Mouse (Mus musculus) cerebellum, adult 2 months (tissue): ENCODE results near the gene Dact1. TPM values are rescaled to one million over a fixed set of nuclear protein-coding genes. Genes with fewer than 3 reads are reported as not detected.
A peak's percentile ranks its signal among the peaks of the same experiment; 100 is the strongest.

Experiments used
- DNase-seq, 2 experiments: peaks; one replicate each; pipeline ENCODE4 v3.0.0; 2021
- H3K27ac ChIP-seq: fragments of 200-500 bp; 2 replicates; pipeline ENCODE4 v1.5.1; 2012; ENCODE audit warnings: low read length, control low read depth, inconsistent platforms; ENCODE audit not compliant: insufficient read depth
- H3K27me3 ChIP-seq: fragments of 200-500 bp; 2 replicates; pipeline ENCODE4 v1.6.1; 2012; ENCODE audit warnings: inconsistent platforms, mild to moderate bottlenecking, low read length, moderate library complexity; ENCODE audit not compliant: control insufficient read depth, insufficient read depth
- H3K4me1 ChIP-seq: fragments of 200-500 bp; 2 replicates; pipeline ENCODE4 v1.6.1; 2011; ENCODE audit warnings: low read length; ENCODE audit not compliant: control insufficient read depth, insufficient read depth
- H3K4me3 ChIP-seq: fragments of 200-500 bp; replicated peaks from 2 replicates; pipeline ENCODE3; 2011; ENCODE audit warnings: mild to moderate bottlenecking, low read depth, low read length, control low read depth; ENCODE audit not compliant: insufficient read depth
- CTCF ChIP-seq: fragments of 200-500 bp; IDR thresholded peaks from 2 replicates; pipeline ENCODE4 v1.5.1; 2011; ENCODE audit warnings: low read depth, mild to moderate bottlenecking, control low read depth, low read length, moderate library complexity, borderline replicate concordance; ENCODE audit not compliant: insufficient read depth
- POLR2A ChIP-seq: fragments of 200-500 bp; IDR thresholded peaks from 2 replicates; pipeline ENCODE4 v1.6.1; 2011; ENCODE audit warnings: low read length, control low read depth, borderline replicate concordance; ENCODE audit not compliant: insufficient read depth
- WGBS: fragments of 180-500 bp; shearing (Covaris S2); methylation state at CpG from one replicate; pipeline ENCODE4 v1.1.7; 2018; 5-methylcytosine and 5-hydroxymethylcytosine counted together
- polyA plus RNA-seq: library from polyadenylated mRNA; depleted of rRNA; stranded (reverse); fragments of >200 nt; gene quantifications from 2 replicates; pipeline ENCODE4 v1.2.3, GENCODE M21; 2012

The Dact1 gene
- polyA plus RNA-seq, 1 experiment, result 17.0 TPM

DNA sequence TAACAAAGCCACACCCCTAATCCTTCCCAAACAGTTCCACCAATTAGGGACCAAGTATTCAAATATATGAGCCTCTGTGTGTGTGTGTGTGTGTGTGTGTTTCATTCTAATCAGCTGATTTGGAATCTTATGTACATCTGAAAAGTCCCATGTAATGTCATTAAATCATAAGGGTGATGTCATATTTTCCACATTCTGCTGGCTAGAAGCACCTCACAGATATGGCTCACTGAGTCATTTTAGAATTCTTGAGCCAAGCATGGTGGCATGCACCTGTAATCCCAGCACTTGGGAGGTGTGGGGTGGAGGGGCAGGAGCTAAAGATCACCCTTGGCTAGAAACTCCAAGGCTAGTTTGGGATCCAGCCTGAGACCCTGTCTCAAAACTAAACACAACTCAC, 24.3 kb upstream of the Dact1 start:
- TF ChIP-seq POLR2A, result no peak
- no peak for TF ChIP-seq CTCF
- H3K4me3 ChIP-seq, result no peak overlapping the region
- DNase-seq, result no peak
- no peaks in the 10 kb centered on the region for H3K27me3 ChIP-seq
- H3K4me1 ChIP-seq, result no peaks in the 10 kb centered on the region
- no peak overlapping the region for H3K27ac ChIP-seq

DNA sequence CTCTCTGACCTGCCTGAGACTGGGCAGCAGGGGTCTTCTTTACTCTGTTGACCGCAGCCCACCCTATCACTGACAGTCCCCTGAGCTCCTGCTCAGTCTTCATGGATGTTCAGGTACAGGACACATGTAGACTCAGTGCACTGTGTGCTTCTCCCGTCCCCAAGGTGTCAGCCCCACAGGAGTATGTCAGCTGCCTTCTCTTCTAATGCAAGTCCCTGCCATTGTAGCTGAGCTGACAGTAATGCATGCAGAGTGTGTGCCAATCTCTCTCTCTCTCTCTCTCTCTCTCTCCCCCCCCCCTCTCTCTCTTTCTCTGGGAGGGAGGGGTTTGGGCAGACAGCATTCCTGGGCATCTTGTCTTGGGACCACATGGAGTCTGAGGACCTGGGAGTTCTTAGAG, 19.2 kb upstream of the Dact1 start:
- 39% methylated on average over 2 of the region's 2 CpGs for WGBS
- TF ChIP-seq POLR2A (no peak), CTCF (no peak)
- Histone ChIP-seq H3K27me3 (no peaks in the 10 kb centered on the region), H3K4me1 (no peaks in the 10 kb centered on the region), H3K27ac (no peak overlapping the region), H3K4me3 (no peak overlapping the region)
- no peak for DNase-seq

DNA sequence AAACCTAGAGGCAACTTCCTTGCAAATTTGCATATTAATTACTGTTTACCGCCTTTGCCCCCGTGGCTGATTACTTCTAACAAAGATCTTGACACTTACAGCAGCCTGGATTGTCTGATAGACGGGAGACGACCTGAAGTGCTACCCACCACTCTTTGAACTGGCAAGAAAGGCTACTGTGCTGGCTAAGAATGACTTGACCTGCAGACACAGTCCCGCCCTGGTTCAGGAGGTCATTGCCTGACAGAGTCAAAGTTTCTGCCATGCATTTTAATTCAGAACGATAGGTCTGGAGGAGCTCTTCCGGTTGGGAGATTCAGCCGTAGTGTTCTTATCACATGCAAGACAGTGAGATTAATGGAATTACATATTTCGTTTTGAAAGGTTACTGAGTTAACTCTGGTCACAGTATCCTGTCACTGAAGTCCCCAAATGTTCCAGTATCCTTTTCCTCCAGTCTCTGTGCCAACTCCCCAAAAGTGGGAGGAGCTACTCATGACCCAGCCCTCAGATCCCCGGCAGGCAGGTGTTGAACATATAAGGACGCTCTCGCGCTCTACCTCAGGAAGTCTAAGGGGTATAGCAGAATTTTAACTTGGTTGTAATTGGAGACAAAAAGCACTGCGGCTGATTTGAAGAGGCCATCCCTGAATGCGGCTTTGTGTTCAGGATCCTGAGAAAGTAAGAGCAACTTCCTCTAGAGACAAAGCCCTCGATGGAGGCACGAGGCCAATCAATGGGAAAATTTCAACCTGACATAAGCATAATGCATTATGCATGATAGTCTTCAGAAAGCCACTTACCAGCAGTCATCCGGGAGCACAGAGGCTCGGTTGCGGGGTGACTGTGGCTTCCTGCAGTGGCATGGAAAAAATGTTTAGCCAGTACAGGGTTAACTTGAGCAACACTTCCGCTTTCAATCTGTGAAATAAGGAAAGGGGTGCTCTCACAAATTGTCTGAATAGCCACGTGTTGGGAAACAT, 15.4 kb upstream of the Dact1 start:
- Histone ChIP-seq H3K27me3 (no peaks in the 10 kb centered on the region), H3K4me3 (no peak overlapping the region), H3K4me1 (no peaks in the 10 kb centered on the region), H3K27ac (no peak overlapping the region)
- DNase-seq, result no peak
- 27% methylated on average over 22 of the region's 22 CpGs for WGBS
- no peak for TF ChIP-seq CTCF
- no peak for TF ChIP-seq POLR2A

DNA sequence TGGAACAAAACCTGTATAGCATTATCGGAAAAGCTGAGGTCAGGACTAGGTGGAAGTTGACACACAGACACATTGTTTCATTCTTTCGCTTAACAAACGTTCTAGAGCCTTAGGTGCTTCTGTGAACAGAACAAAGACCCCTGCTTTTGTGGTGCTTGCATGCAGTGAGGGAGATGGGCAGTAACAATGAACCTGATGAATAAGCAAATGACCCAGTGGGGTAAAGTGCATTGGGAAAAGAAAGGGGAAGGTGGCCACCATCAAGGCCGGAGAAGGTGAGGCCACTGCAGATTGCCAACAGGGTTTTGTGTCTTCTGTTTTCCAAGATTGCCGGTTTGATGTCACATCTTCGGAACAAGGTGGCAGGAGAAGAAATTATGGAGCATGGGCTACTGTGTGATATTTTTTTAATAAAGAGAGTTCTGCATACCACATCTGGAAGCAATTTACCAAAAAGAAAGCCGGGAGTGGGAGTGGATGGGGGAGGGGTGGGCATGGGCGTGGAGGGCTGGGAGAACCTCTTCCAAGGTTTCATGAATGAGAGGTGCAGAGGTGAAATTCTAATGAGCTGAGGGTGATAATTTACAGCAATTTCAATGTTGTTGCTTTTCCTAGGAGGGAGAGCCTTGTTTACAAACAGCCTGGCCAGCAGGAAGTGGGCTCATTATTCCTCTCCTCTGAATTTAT, 12.7 kb upstream of the Dact1 start:
- no peak overlapping the region for H3K4me3 ChIP-seq
- H3K4me1 ChIP-seq, result no peaks in the 10 kb centered on the region
- no peaks in the 10 kb centered on the region for H3K27me3 ChIP-seq
- TF ChIP-seq CTCF (no peak), POLR2A (no peak)
- H3K27ac ChIP-seq, result no peak overlapping the region
- no peak for DNase-seq
- 79% methylated on average over 8 of the region's 8 CpGs for WGBS

DNA sequence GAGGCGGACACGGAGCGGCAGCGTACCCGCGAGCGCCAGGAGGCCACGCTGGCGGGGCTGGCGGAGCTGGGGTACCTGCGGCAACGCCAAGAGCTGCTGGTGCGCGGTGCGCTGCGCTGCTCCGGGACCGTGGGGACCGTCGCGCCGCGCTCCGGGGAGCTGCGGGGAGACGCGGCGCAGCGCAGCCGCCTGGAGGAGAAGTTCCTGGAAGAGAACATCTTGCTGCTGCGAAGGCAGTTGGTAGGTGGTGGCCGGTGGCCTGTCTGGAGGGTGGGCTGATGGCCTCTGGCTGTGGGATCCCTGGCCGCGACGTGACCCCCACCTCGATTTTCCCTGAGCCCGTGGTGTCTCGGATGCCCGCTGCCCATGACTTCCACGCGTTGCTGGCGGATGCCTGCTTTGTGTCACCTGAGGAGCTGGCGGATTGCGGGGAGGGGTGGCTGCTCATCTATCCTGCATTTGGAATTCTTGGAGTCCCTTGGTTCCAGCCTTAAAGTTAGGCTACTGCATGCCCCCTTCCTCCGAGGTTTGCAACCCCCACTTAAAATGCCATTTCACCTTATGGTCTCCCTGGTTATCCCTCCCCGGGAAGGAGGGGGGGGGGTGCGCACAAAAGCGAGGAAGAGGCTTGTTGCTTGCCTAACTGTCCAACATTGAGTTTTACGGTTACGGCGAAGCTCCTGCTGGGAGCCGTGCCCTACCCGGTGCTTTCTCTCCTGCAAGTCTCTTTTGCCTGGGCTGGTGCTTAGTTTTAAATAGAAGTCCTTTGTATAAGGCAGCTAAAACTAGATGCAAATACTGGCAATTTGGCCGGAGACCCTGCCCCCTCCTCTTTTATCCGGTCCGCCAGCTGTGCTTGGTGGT, 616 bp downstream of the Dact1 start:
- H3K27me3 ChIP-seq, result no peaks in the 10 kb centered on the region
- WGBS, result 1% methylated on average over 56 of the region's 56 CpGs
- DNase-seq, result peak; percentile 54 to 68
- H3K27ac ChIP-seq, result peak overlapping the region; percentile 90
- TF ChIP-seq POLR2A, result 0 out of 2 replicates have a peak, but pooled peaks have one; percentile 11
- TF ChIP-seq CTCF, result no peak
- peak overlapping the region; percentile 76 for H3K4me3 ChIP-seq
- no peaks in the 10 kb centered on the region; the same call in 1 of the 2 replicates for H3K4me1 ChIP-seq

DNA sequence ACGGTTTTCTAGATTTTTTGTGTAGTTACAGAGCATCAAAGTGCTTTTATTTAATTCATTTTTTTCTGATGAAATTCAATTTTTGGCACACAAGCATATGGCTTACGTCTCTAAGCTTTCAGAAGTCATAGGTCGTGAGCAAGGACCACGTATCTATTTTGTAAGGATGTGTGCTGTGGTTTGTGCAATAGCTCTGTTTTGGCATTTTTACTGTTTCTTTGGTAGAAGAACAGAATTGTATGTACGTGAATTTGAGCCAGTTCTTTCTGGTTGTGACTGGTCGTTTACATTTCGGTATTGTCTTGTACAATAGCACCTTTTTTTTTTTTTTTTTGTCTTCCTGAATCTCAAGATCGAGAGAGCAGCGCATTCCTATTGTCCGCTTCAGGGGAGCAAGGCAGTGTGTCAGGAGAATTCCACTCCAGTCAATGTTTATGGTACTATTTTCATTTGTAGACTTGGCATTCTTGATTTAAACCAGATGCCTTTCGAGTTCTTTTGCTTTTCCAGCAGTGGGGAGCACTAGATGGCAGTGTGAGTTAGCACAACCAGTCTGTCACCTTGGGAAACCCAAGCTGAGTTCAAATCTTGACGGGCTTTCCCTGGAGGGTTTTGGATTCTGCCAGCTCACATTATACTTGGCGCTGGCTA, 1.7 kb downstream of the Dact1 start:
- WGBS, result 5% methylated on average over 13 of the region's 13 CpGs
- no peak overlapping the region for H3K27ac ChIP-seq

DNA sequence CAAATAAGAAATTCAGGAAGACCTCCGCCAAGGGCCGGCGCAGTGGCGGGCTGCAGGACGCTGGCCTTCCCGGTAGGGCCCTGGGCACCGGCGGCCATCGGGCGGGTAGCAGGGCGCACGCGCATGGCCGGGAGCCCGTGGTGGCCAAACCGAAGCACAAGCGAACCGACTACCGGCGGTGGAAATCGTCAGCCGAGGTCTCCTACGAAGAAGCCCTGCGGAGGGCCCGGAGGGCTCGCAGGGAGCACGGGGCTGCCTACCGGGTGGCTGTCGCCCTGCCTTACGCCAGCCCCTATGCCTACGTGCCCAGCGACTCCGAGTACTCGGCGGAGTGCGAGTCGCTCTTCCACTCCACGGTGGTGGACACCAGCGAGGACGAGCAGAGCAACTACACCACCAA, 8.6 kb downstream of the Dact1 start:
- WGBS, result 92% methylated on average over 38 of the region's 40 CpGs
- Histone ChIP-seq H3K4me1 (no peaks in the 10 kb centered on the region; the same call in none of the 2 replicates), H3K27me3 (no peaks in the 10 kb centered on the region), H3K4me3 (no peak overlapping the region), H3K27ac (no peak overlapping the region)
- DNase-seq, result no peak
- TF ChIP-seq CTCF, result no peak
- TF ChIP-seq POLR2A, result no peak

More for the DNA sequence above, 1.7 kb downstream of the Dact1 start:
- peak overlapping the region; percentile 76 for H3K4me3 ChIP-seq
- H3K4me1 ChIP-seq, result no peaks in the 10 kb centered on the region; the same call in 1 of the 2 replicates
- TF ChIP-seq POLR2A (no peak), CTCF (peak; percentile 68; the same call in 1 of the 2 replicates)
- H3K27me3 ChIP-seq, result no peaks in the 10 kb centered on the region
- DNase-seq, result peak; percentile 66 to 79
